Mouse (Mus musculus) stomach, embryonic 14.5 days (tissue): Measurements from ENCODE around the gene Calhm3. TPM values are rescaled to one million over a fixed set of nuclear protein-coding genes. Genes with fewer than 3 reads are reported as not detected.

Experiments used
- ATAC-seq: fragments of 200-750 bp; cut with Nextera tagmentation; 2 replicates; pipeline ENCODE4 v1.8.0; 2017; ENCODE audit warnings: low read depth, moderate TSS enrichment; ENCODE audit not compliant: insufficient number of reproducible peaks, insufficient read depth, low FRiP score
- H3K27ac ChIP-seq: fragments of 300-500 bp; sonication (generic); 2 replicates; pipeline ENCODE4 v1.5.1; 2014; ENCODE audit warnings: mild to moderate bottlenecking, low read length, moderate library complexity, mixed read lengths
- H3K27me3 ChIP-seq: fragments of 300-500 bp; sonication (generic); 2 replicates; pipeline ENCODE4 v1.6.1; 2014; ENCODE audit warnings: low read length, control low read depth, mixed read lengths; ENCODE audit not compliant: control insufficient read depth, insufficient read depth
- H3K36me3 ChIP-seq: fragments of 300-500 bp; sonication (generic); 2 replicates; pipeline ENCODE4 v1.6.1; 2014; ENCODE audit warnings: mild to moderate bottlenecking, control low read depth, low read length, moderate library complexity, mixed read lengths; ENCODE audit not compliant: control insufficient read depth, insufficient read depth
- H3K4me1 ChIP-seq: fragments of 300-500 bp; sonication (generic); 2 replicates; pipeline ENCODE4 v1.6.1; 2014; ENCODE audit warnings: low read length, control low read depth, mixed read lengths; ENCODE audit not compliant: control insufficient read depth, insufficient read depth
- H3K4me2 ChIP-seq: fragments of 300-500 bp; sonication (generic); replicated peaks from 2 replicates; pipeline ENCODE4 v1.6.1; 2014; ENCODE audit warnings: low read depth, low read length, control low read depth
- H3K4me3 ChIP-seq: fragments of 300-500 bp; sonication (generic); 2 replicates; pipeline ENCODE4 v1.5.1; 2014; ENCODE audit warnings: low read depth, low read length, control low read depth
- H3K9ac ChIP-seq: fragments of 300-500 bp; sonication (generic); replicated peaks from 2 replicates; pipeline ENCODE4 v1.6.1; 2014; ENCODE audit warnings: low read depth, mild to moderate bottlenecking, control low read depth, low read length, moderate library complexity, mixed read lengths
- H3K9me3 ChIP-seq: fragments of 300-500 bp; sonication (generic); 2 replicates; pipeline ENCODE4 v1.6.1; 2016; ENCODE audit warnings: low read depth, low read length, control low read depth; ENCODE audit not compliant: control insufficient read depth
- WGBS: fragments of 180-500 bp; shearing (Covaris S2); extraction: QIAGEN DNeasy Blood & Tissue Kit; methylation state at CpG from one replicate; pipeline ENCODE4 v1.1.7; 2014; 5-methylcytosine and 5-hydroxymethylcytosine counted together
- polyA plus RNA-seq: library from polyadenylated mRNA; unstranded; fragments of >200 nt; fragmentation: Nextera tagmentation; extraction: Ambion mirVana; gene quantifications from 2 replicates; pipeline ENCODE4 v1.2.1, GENCODE M21; 2014

The Calhm3 gene
- polyA plus RNA-seq, 1 experiment from 2014 or later, result not detected

DNA sequence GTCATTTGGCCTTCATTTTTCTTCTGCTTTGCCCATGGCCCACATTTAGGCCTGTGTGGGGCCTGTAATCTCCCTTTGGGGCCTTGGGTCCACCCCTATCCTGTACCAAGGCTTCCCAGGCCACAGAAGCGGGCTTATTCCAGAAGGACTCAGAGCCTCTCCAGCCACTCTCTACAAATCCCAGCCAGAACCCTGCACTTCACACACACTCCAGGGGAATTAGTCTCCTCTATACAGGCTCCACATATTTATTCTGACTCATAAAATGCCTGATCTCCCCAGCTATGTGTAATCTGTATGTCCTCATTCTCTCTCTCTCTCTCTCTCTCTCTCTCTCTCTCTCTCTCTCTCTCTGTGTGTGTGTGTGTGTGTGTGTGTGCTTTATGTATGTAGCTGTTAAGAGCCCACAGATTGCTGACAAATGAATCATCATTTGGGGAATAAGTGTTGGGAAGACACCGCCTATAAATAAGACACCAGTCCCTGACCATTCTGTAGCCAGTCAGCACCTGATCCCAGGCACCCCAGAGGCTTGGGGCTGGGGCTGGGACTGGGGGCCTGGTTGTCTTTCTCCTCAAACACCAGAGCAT is 19.4 kb upstream of the Calhm3 start:
- no peak for ATAC-seq
- Histone ChIP-seq H3K4me3 (no peak overlapping the region), H3K9me3 (0 out of 2 replicates have a peak, but pooled peaks cover under 1% of the 10 kb centered on the region), H3K27ac (no peak overlapping the region), H3K9ac (no peak overlapping the region), H3K4me2 (no peak overlapping the region), H3K4me1 (no peaks in the 10 kb centered on the region), H3K36me3 (no peaks in the 10 kb centered on the region), H3K27me3 (no peaks in the 10 kb centered on the region)
- WGBS, result 76% methylated on average over 2 of the region's 2 CpGs

DNA sequence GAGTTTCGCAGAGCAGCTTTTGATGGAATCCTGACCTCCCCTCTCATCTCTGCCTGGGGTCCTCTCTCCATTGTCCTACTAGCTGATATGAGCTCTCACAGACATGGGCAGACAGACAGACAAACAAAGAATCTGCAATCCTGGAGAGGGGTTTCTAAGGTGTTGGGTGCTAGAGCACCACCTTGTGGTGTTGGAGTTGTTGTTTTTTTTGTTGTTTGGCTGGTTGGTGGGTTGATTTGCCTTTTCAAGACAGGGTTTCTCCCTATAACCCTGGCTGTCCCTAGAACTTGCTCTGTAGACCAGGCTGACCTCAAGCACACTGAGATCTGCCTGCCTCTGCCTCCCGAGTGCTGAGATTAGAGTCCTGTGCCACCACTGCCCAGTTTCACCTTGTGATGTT is 17.9 kb upstream of the Calhm3 start:
- ATAC-seq, result no peak
- Histone ChIP-seq H3K27me3 (no peaks in the 10 kb centered on the region), H3K4me1 (no peaks in the 10 kb centered on the region), H3K9me3 (no peaks in the 10 kb centered on the region), H3K4me2 (no peak overlapping the region), H3K4me3 (no peak overlapping the region), H3K27ac (no peak overlapping the region), H3K9ac (no peak overlapping the region), H3K36me3 (no peaks in the 10 kb centered on the region)
- 60% methylated on average over 2 of the region's 2 CpGs for WGBS

GRCm38 (mm10) chr19:47174515-47174914 is 17.0 kb upstream of the Calhm3 start:
- H3K9ac ChIP-seq, result no peak overlapping the region
- no peak overlapping the region for H3K4me2 ChIP-seq
- no peak for ATAC-seq
- no peaks in the 10 kb centered on the region for H3K36me3 ChIP-seq
- WGBS, result 54% methylated on average over 3 of the region's 3 CpGs
- H3K27me3 ChIP-seq, result no peaks in the 10 kb centered on the region
- H3K27ac ChIP-seq, result no peak overlapping the region
- H3K4me3 ChIP-seq, result no peak overlapping the region
- no peaks in the 10 kb centered on the region for H3K9me3 ChIP-seq
- no peaks in the 10 kb centered on the region for H3K4me1 ChIP-seq

DNA sequence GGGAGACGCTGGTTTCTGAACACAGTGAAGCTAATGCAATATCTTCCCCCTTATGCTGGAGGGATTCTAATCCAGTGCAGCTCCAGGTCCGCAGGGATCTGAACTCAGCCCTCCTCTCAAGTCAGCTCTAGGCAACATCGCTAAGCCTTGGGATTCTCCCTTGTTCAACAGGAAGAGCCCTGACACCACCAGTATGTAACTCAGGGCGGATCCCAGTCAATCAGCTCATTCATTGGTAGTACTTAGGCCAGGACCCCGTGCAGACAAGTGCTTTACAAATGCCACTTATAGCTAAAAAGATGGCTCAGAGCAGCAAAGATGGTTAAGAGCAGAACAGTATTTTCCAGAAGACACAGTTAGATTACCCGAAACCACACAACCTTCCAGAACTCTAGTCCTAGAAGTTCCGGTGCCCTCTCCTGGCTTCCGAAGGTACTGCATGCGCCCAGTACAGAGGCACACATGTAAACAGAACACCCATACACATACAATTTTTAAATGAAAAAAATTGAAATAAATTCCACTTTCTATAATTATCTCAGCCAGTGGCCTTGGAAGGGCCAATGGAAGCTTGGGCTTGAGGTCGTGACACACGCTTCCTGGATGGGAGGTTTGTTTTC is 11.3 kb upstream of the Calhm3 start:
- Histone ChIP-seq H3K4me2 (peak overlapping the region; percentile 33), H3K27me3 (no peaks in the 10 kb centered on the region), H3K36me3 (no peaks in the 10 kb centered on the region), H3K4me3 (no peak overlapping the region), H3K9me3 (no peaks in the 10 kb centered on the region), H3K4me1 (0 out of 2 replicates have a peak, but pooled peaks cover 3% of the 10 kb centered on the region), H3K27ac (no peak overlapping the region), H3K9ac (no peak overlapping the region)
- ATAC-seq, result no peak; the same call in 1 of the 2 replicates
- 26% methylated on average over 11 of the region's 11 CpGs for WGBS

DNA sequence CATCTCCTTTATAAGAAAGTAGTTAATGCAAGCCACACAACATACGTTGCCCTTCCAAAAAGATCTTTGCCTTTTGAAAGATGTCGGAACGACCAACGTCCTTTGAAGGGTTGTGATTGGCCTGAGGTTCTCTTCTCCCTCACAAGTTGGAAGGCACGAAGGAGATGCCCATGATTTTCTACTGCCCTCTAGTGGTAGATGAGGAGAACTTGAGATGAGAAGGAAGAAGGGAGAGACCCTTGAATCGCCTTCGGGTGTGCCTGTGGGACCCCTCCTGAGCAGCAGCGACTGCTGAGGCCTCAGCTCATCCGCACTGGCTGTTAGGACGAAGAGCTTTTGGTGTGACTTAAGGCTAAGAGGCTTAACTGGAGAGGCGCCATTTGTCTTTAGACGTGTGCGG is 10.7 kb upstream of the Calhm3 start:
- Histone ChIP-seq H3K27me3 (no peaks in the 10 kb centered on the region), H3K4me3 (no peak overlapping the region), H3K9me3 (no peaks in the 10 kb centered on the region), H3K4me1 (0 out of 2 replicates have a peak, but pooled peaks cover 3% of the 10 kb centered on the region), H3K27ac (no peak overlapping the region), H3K4me2 (peak overlapping the region; percentile 33), H3K9ac (no peak overlapping the region), H3K36me3 (no peaks in the 10 kb centered on the region)
- ATAC-seq, result no peak
- 10% methylated on average over 13 of the region's 13 CpGs for WGBS

GRCm38 (mm10) chr19:47167617-47168214 is 10.2 kb upstream of the Calhm3 start:
- H3K4me3 ChIP-seq, result no peak overlapping the region
- WGBS, result 51% methylated on average over 7 of the region's 7 CpGs
- H3K27me3 ChIP-seq, result no peaks in the 10 kb centered on the region
- H3K27ac ChIP-seq, result no peak overlapping the region
- no peaks in the 10 kb centered on the region for H3K36me3 ChIP-seq
- H3K9ac ChIP-seq, result no peak overlapping the region
- H3K9me3 ChIP-seq, result no peaks in the 10 kb centered on the region
- 0 out of 2 replicates have a peak overlapping the region, but pooled peaks have one; percentile 33 for H3K4me2 ChIP-seq
- H3K4me1 ChIP-seq, result 0 out of 2 replicates have a peak, but pooled peaks cover 3% of the 10 kb centered on the region
- no peak for ATAC-seq

- Histone ChIP-seq H3K9ac (no peak overlapping the region), H3K4me1 (0 out of 2 replicates have a peak, but pooled peaks cover 3% of the 10 kb centered on the region), H3K4me2 (no peak overlapping the region), H3K36me3 (no peaks in the 10 kb centered on the region), H3K9me3 (no peaks in the 10 kb centered on the region), H3K4me3 (no peak overlapping the region), H3K27ac (no peak overlapping the region), H3K27me3 (no peaks in the 10 kb centered on the region)
- no peak for ATAC-seq
- WGBS, result 33% methylated on average over 3 of the region's 3 CpGs
These were observed 9.2 kb upstream of the Calhm3 start for GRCm38 (mm10) chr19:47166758-47167157.

- Histone ChIP-seq H3K4me2 (no peak overlapping the region), H3K9ac (no peak overlapping the region), H3K27me3 (no peaks in the 10 kb centered on the region), H3K4me1 (0 out of 2 replicates have a peak, but pooled peaks cover 3% of the 10 kb centered on the region), H3K9me3 (no peaks in the 10 kb centered on the region), H3K36me3 (no peaks in the 10 kb centered on the region), H3K27ac (no peak overlapping the region), H3K4me3 (no peak overlapping the region)
- ATAC-seq, result no peak
- 92% methylated on average over 6 of the region's 6 CpGs for WGBS
These were observed 5.7 kb upstream of the Calhm3 start for GRCm38 (mm10) chr19:47163176-47163744.
